Mouse (Mus musculus) forebrain, embryonic 11.5 days (tissue): ENCODE results near the gene Dnmt1. TPM values are rescaled to one million over a fixed set of nuclear protein-coding genes. Genes with fewer than 3 reads are reported as not detected.
"Not testable (repeated sequence)": the region's sequence is repeated elsewhere in the genome, so short reads cannot be mapped to it uniquely, and the experiment has no call there.

ENCODE experiments used
- ATAC-seq: fragments of 200-750 bp; cut with Nextera tagmentation; replicated peaks from 2 replicates; pipeline ENCODE4 v1.8.0; 2017; ENCODE audit warnings: moderate TSS enrichment; ENCODE audit not compliant: low FRiP score
- DNase-seq: peaks from one replicate; pipeline ENCODE4 v3.0.0-alpha.2; 2017; ENCODE audit warnings: low spot score
- H3K27ac ChIP-seq: fragments of 300-500 bp; sonication (generic); 2 replicates; pipeline ENCODE4 v1.5.1; 2014; ENCODE audit warnings: low read depth, low read length
- H3K27me3 ChIP-seq: fragments of 300-500 bp; sonication (generic); 2 replicates; pipeline ENCODE4 v1.6.1; 2014; ENCODE audit warnings: mild to moderate bottlenecking, low read length, mixed read lengths; ENCODE audit not compliant: control insufficient read depth, insufficient read depth
- H3K36me3 ChIP-seq: fragments of 300-500 bp; sonication (generic); 2 replicates; pipeline ENCODE4 v1.6.1; 2014; ENCODE audit warnings: mild to moderate bottlenecking, low read length, moderate library complexity, mixed read lengths; ENCODE audit not compliant: control insufficient read depth, insufficient read depth
- H3K4me1 ChIP-seq: fragments of 300-500 bp; sonication (generic); replicated peaks from 2 replicates; pipeline ENCODE4 v1.6.1; 2014; ENCODE audit warnings: low read length, mixed read lengths; ENCODE audit not compliant: control insufficient read depth, insufficient read depth
- H3K4me2 ChIP-seq: fragments of 300-500 bp; sonication (generic); 2 replicates; pipeline ENCODE4 v1.6.1; 2014; ENCODE audit warnings: low read depth, mild to moderate bottlenecking, low read length, moderate library complexity, mixed read lengths; ENCODE audit not compliant: severe bottlenecking
- H3K4me3 ChIP-seq: fragments of 300-500 bp; sonication (generic); 2 replicates; pipeline ENCODE4 v1.5.1; 2014; ENCODE audit warnings: low read depth, low read length
- H3K9ac ChIP-seq: fragments of 300-500 bp; sonication (generic); 2 replicates; pipeline ENCODE4 v1.6.1; 2014; ENCODE audit warnings: low read length
- H3K9me3 ChIP-seq: fragments of 300-500 bp; sonication (generic); 2 replicates; pipeline ENCODE4 v1.6.1; 2016; ENCODE audit warnings: low read length, mixed read lengths; ENCODE audit not compliant: control insufficient read depth
- WGBS: fragments of 180-500 bp; shearing (Covaris S2); extraction: QIAGEN DNeasy Blood & Tissue Kit; methylation state at CpG from one replicate; pipeline ENCODE4 v1.1.7; 2014; 5-methylcytosine and 5-hydroxymethylcytosine counted together
- polyA plus RNA-seq: library from polyadenylated mRNA; unstranded; fragments of >200 nt; fragmentation: Nextera tagmentation; extraction: Ambion mirVana; gene quantifications from 2 replicates; pipeline ENCODE4 v1.2.1, GENCODE M21; 2014

Dnmt1 gene
- polyA plus RNA-seq: 93.4 and 94.8 TPM in 2 replicates

GRCm38 (mm10) chr9:20959430-20959938 lies at the start of gene Dnmt1:
TSS of gene Dnmt1 (minus strand) at chr9:20959888.
- DNase-seq (no peak), ATAC-seq (no peak)
- no peaks in the 10 kb centered on the region for H3K27me3 ChIP-seq
- no peaks in the 10 kb centered on the region for H3K36me3 ChIP-seq
- no peak within 1 kb of the TSS for H3K4me2 ChIP-seq
- no peaks in the 10 kb centered on the region for H3K9me3 ChIP-seq
- 86% methylated on average over 2 of the region's 2 CpGs for WGBS
- no peaks in the 10 kb centered on the region for H3K4me1 ChIP-seq
- no peak within 1 kb of the TSS for H3K9ac ChIP-seq
- no peak within 1 kb of the TSS for H3K27ac ChIP-seq
- H3K4me3 ChIP-seq: no peak within 1 kb of the TSS

- H3K27me3 ChIP-seq: no peaks in the 10 kb centered on the region
- no peak overlapping the region for H3K4me3 ChIP-seq
- H3K9me3 ChIP-seq: no peaks in the 10 kb centered on the region
- WGBS: 86% methylated on average over 7 of the region's 7 CpGs
- H3K36me3 ChIP-seq: no peaks in the 10 kb centered on the region; the same call in 1 of the 2 replicates
- H3K4me1 ChIP-seq: no peaks in the 10 kb centered on the region
- no peak overlapping the region for H3K9ac ChIP-seq
- H3K4me2 ChIP-seq: no peak overlapping the region
- H3K27ac ChIP-seq: no peak overlapping the region
- no peak for ATAC-seq
- DNase-seq: no peak
Observed at GRCm38 (mm10) chr9:21008007-21008406, 48.3 kb upstream of the Dnmt1 start.

GRCm38 (mm10) chr9:21007313-21007952 lies 47.7 kb upstream of the Dnmt1 start:
- 92% methylated on average over 10 of the region's 10 CpGs for WGBS
- Histone ChIP-seq H3K4me2 (no peak overlapping the region), H3K9ac (no peak overlapping the region), H3K27me3 (no peaks in the 10 kb centered on the region), H3K27ac (no peak overlapping the region), H3K4me3 (no peak overlapping the region), H3K36me3 (no peaks in the 10 kb centered on the region; the same call in 1 of the 2 replicates), H3K4me1 (no peaks in the 10 kb centered on the region), H3K9me3 (no peaks in the 10 kb centered on the region)
- ATAC-seq (no peak), DNase-seq (no peak)

GRCm38 (mm10) chr9:21002627-21003551 lies 43.2 kb upstream of the Dnmt1 start, which contains the start of gene Mrpl4:
TSS of gene Mrpl4 (plus strand) at chr9:21002738.
- peak within 1 kb of the TSS; percentile 68 for H3K9ac ChIP-seq
- DNase-seq: peak; percentile 93
- no peaks in the 10 kb centered on the region for H3K27me3 ChIP-seq
- peak within 1 kb of the TSS; percentile 79 for H3K4me2 ChIP-seq
- H3K27ac ChIP-seq: 0 out of 2 replicates have a peak within 1 kb of the TSS, but pooled peaks have one; percentile 25
- ATAC-seq: peak; percentile 85
- H3K4me1 ChIP-seq: no peaks in the 10 kb centered on the region
- H3K9me3 ChIP-seq: no peaks in the 10 kb centered on the region
- no peaks in the 10 kb centered on the region; the same call in 1 of the 2 replicates for H3K36me3 ChIP-seq
- 1% methylated on average over 72 of the region's 72 CpGs for WGBS
- peak within 1 kb of the TSS; percentile 85 for H3K4me3 ChIP-seq

- peak overlapping the region; percentile 79 for H3K4me2 ChIP-seq
- ATAC-seq (peak; percentile 64; the same call in 1 of the 2 replicates), DNase-seq (no peak)
- no peak overlapping the region for H3K27ac ChIP-seq
- H3K27me3 ChIP-seq: no peaks in the 10 kb centered on the region
- H3K9me3 ChIP-seq: no peaks in the 10 kb centered on the region
- WGBS: 13% methylated on average over 7 of the region's 7 CpGs
- H3K9ac ChIP-seq: peak overlapping the region; percentile 68
- peak overlapping the region; percentile 85 for H3K4me3 ChIP-seq
- no peaks in the 10 kb centered on the region for H3K4me1 ChIP-seq
- no peaks in the 10 kb centered on the region; the same call in 1 of the 2 replicates for H3K36me3 ChIP-seq
Observed at GRCm38 (mm10) chr9:21002270-21002626, 42.6 kb upstream of the Dnmt1 start.

- Histone ChIP-seq H3K4me2 (no peak overlapping the region), H3K9me3 (no peaks in the 10 kb centered on the region), H3K27me3 (no peaks in the 10 kb centered on the region), H3K4me1 (no peaks in the 10 kb centered on the region), H3K4me3 (no peak overlapping the region), H3K9ac (no peak overlapping the region), H3K27ac (no peak overlapping the region), H3K36me3 (no peaks in the 10 kb centered on the region; the same call in 1 of the 2 replicates)
- no peak for DNase-seq
- WGBS: 74% methylated on average over 6 of the region's 6 CpGs
- 0 out of 2 replicates have a peak, but pooled peaks have one; percentile 7 for ATAC-seq
Observed at GRCm38 (mm10) chr9:21001651-21002200, 42.0 kb upstream of the Dnmt1 start.

GRCm38 (mm10) chr9:21000811-21001210 lies 41.1 kb upstream of the Dnmt1 start:
- no peak overlapping the region for H3K27ac ChIP-seq
- ATAC-seq: no peak
- H3K36me3 ChIP-seq: no peaks in the 10 kb centered on the region
- DNase-seq: no peak
- H3K9me3 ChIP-seq: no peaks in the 10 kb centered on the region
- no peaks in the 10 kb centered on the region for H3K4me1 ChIP-seq
- no peak overlapping the region for H3K9ac ChIP-seq
- H3K4me3 ChIP-seq: no peak overlapping the region
- H3K27me3 ChIP-seq: no peaks in the 10 kb centered on the region
- H3K4me2 ChIP-seq: no peak overlapping the region

- not testable (repeated sequence) for H3K9ac ChIP-seq, H3K4me2 ChIP-seq, H3K27ac ChIP-seq, H3K27me3 ChIP-seq, H3K4me1 ChIP-seq, H3K9me3 ChIP-seq, H3K36me3 ChIP-seq, ATAC-seq, DNase-seq, H3K4me3 ChIP-seq
- WGBS: 61% methylated on average over 1 of the region's 1 CpGs
Observed at GRCm38 (mm10) chr9:20998337-20998736, 38.6 kb upstream of the Dnmt1 start.
